Mouse (Mus musculus): ENCODE data around the gene Hjurp. TPM values are rescaled to one million over a fixed set of nuclear protein-coding genes. Genes with fewer than 3 reads are reported as not detected.

The Hjurp gene
- polyA plus RNA-seq (2014; fragmentation: Illumina TruSeq; extraction: RNeasy Lipid Tissue Mini Kit (QIAGEN cat#74804)): 88.9 TPM

DNA sequence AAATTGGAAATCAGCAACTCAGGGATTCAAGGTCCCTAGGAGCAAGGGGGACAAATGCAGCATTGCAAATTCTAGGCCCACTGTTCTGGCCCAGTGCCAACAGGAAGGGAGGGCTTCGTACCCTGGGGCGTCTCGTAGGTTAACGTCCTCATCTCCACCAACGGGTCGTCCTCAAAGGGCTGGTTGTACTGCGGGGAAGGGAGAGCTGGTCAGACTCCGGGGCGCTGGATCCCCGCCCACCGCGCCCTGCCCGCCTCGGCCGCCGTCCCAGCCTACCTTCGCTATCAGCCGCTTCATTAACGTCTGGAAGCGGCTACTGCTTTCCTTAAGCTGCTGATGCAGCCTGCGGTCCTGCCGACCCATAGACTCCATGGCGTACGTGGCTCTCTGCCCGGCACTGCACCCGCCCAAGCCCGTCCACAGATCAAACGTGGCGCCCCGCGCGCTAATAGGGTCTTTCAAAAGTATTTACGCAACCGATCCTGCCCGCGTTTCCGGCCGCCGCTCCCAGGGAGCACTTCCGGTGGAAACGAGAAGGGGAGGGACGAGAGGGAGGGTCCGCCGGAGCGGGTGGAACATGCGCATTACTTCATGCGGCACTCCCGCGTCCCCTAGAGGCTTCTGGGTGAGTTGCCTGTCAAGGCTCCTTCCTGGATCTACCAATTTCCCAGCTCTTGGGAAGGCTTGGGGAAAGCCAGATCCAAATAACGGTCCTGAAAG, at the start of gene Hjurp, which contains the start of gene Trpm8:
Hjurp (minus strand) TSS at position 536 of the 720 bp plus-strand sequence.
Trpm8 (plus strand) TSS at position 564 of the 720 bp plus-strand sequence.

GRCm38 (mm10) chr1:88226670-88227379, 50.6 kb downstream of the Hjurp start, which contains the start of gene Mroh2a:
TSS of gene Mroh2a (plus strand) at chr1:88226986.

Other genes with a start within 250 kb of the Hjurp start
- gene Ugt1a10, start 222.2 kb downstream of the Hjurp start, polyA plus RNA-seq (2014; fragmentation: Illumina TruSeq; extraction: RNeasy Lipid Tissue Mini Kit (QIAGEN cat#74804)): not detected
- not detected for gene Ugt1a9, start 206.8 kb downstream of the Hjurp start, polyA plus RNA-seq (2014; fragmentation: Illumina TruSeq; extraction: RNeasy Lipid Tissue Mini Kit (QIAGEN cat#74804))
- gene Ugt1a8, start 189.8 kb downstream of the Hjurp start, polyA plus RNA-seq (2014; fragmentation: Illumina TruSeq; extraction: RNeasy Lipid Tissue Mini Kit (QIAGEN cat#74804)): not detected
- gene Ugt1a7c, start 182.6 kb downstream of the Hjurp start, polyA plus RNA-seq (2014; fragmentation: Illumina TruSeq; extraction: RNeasy Lipid Tissue Mini Kit (QIAGEN cat#74804)): 24.8 TPM
- 1.1 TPM for gene Ugt1a6b, start 174.4 kb downstream of the Hjurp start, polyA plus RNA-seq (2014; fragmentation: Illumina TruSeq; extraction: RNeasy Lipid Tissue Mini Kit (QIAGEN cat#74804))
- gene Ugt1a6a, start 142.8 kb downstream of the Hjurp start, polyA plus RNA-seq (2014; fragmentation: Illumina TruSeq; extraction: RNeasy Lipid Tissue Mini Kit (QIAGEN cat#74804)): 28.6 TPM
- gene Ugt1a5, start 111.6 kb downstream of the Hjurp start, polyA plus RNA-seq (2014; fragmentation: Illumina TruSeq; extraction: RNeasy Lipid Tissue Mini Kit (QIAGEN cat#74804)): not detected
- 0.71 TPM for gene Ugt1a2, start 77.0 kb downstream of the Hjurp start, polyA plus RNA-seq (2014; fragmentation: Illumina TruSeq; extraction: RNeasy Lipid Tissue Mini Kit (QIAGEN cat#74804))
- 3.4 TPM for gene Dnajb3, start 71.9 kb downstream of the Hjurp start, polyA plus RNA-seq (2014; fragmentation: Illumina TruSeq; extraction: RNeasy Lipid Tissue Mini Kit (QIAGEN cat#74804))
- gene Ugt1a1, start 65.7 kb downstream of the Hjurp start, polyA plus RNA-seq (2014; fragmentation: Illumina TruSeq; extraction: RNeasy Lipid Tissue Mini Kit (QIAGEN cat#74804)): 10.1 TPM
- gene Mroh2a, start 50.6 kb downstream of the Hjurp start, polyA plus RNA-seq (2014; fragmentation: Illumina TruSeq; extraction: RNeasy Lipid Tissue Mini Kit (QIAGEN cat#74804)): 0.31 TPM
- gene Trpm8, start within 50 bp of the Hjurp start, polyA plus RNA-seq (2014; fragmentation: Illumina TruSeq; extraction: RNeasy Lipid Tissue Mini Kit (QIAGEN cat#74804)): not detected
- gene Spp2, start 129.3 kb upstream of the Hjurp start, polyA plus RNA-seq (2014; fragmentation: Illumina TruSeq; extraction: RNeasy Lipid Tissue Mini Kit (QIAGEN cat#74804)): not detected
- gene Glrp1, start 232.4 kb upstream of the Hjurp start, polyA plus RNA-seq (2014; fragmentation: Illumina TruSeq; extraction: RNeasy Lipid Tissue Mini Kit (QIAGEN cat#74804)): not detected

Data from ovary, adult 10 weeks (tissue).